Mouse (Mus musculus): ENCODE measurements around the gene Scfd2.

Scfd2 gene

GRCm38 (mm10) chr5:74311200-74311825 is 220.2 kb downstream of the Scfd2 start:
- DNase-seq (ENCODE audit: low read depth) = peak; percentile 93

GRCm38 (mm10) chr5:74310101-74310500 is 221.5 kb downstream of the Scfd2 start:
- no peak for DNase-seq (ENCODE audit: low read depth)

- DNase-seq (ENCODE audit: low read depth) = no peak
Measured at GRCm38 (mm10) chr5:74307242-74307641, 224.3 kb downstream of the Scfd2 start.

DNA sequence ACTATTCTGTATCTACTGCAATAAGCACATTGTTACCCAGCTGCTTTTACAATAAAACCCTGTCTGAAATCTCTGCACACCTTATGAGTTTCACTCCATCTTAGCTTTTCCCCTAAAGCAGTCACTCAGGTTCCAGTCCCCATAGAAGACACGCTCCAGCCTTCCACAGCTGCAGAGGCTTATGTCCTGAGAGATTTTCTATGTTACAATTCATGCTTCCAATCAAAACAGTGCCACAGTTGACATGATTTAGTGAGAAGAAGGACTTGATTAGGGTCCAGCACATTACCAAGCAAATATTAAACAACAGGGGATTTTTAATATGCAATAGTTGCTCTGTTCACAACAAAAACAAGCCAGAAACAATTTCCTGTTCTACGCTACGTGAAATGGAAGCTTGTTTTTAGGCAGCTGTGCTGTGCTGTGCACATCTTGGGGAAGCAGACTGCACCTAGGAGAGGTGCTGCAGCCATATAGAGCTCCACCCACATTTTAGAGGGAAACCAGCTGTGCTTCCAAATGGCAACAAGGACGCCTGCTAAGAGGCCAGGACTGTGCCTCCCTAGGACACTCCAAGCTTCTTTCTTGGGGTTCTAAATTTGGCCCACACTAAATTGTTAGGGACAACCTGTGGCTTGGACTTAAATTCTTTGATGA is 225.9 kb downstream of the Scfd2 start:
- DNase-seq (ENCODE audit: low read depth) = no peak

GRCm38 (mm10) chr5:74304767-74305166 is 226.8 kb downstream of the Scfd2 start:
- peak; percentile 52 for DNase-seq (ENCODE audit: low read depth)

DNA sequence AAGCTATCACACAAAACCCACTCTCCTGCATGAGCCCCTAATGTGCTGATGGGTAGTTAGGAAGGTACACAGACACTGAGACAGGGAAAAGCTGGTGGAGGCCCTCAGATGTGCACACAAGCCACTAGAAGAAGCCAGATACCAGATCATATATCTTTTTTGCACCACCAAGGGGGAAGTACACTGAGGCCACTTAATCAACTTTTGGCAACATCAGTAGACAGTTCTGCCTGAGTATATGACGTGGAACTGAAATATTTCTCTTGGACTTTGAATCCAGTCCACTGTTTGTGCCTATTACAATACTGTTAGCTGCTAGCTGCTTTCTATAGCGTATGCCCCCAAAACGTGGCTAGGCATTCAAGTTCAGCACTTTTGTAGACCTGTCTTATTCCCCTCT is 229.2 kb downstream of the Scfd2 start:
- peak; percentile 41 for DNase-seq (ENCODE audit: low read depth)

DNA sequence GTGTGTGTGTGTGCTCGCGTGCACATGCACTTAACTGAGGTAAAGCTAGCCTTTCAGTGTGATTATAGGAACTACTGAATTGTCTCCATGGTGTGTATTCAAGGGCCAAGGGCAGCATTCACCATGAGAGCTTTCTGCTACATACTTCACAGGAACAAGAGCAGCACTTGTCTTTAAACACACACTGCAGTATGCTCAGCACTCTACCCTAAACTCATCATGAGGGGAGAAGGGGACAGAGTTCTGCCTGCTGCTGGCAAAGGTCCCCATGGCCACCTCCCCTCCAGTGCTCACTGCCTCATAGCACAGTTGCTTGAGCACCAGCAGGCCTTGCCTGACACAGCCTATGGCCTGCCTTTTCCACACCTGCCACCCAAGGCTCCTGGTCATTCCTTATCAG is 230.1 kb downstream of the Scfd2 start:
- DNase-seq (ENCODE audit: low read depth) = no peak

- peak; percentile 84 for DNase-seq (ENCODE audit: low read depth)
Measured at GRCm38 (mm10) chr5:74300931-74301330, 230.6 kb downstream of the Scfd2 start.

DNA sequence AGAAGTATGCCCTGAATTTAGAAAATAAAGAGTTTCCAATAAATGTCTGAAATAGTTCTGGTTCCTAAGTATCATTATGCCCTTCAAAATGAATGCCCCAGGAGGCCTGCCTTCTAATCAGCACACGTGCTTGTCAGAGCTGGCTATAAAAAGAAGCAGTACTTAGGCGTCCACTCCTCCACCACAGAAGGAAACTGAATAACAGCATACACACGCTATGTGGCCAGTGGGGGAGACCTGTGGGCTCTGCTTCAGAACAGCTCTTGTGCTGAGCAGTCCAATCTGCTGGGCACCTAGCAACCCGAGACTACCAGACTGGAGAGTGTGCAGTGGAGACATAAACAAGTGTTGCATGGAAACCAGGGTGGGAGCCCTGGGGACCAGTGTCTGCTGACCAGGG is 231.4 kb downstream of the Scfd2 start:
- DNase-seq (ENCODE audit: low read depth) = peak; percentile 47

GRCm38 (mm10) chr5:74297113-74297512 is 234.4 kb downstream of the Scfd2 start:
- DNase-seq (ENCODE audit: low read depth) = no peak

DNA sequence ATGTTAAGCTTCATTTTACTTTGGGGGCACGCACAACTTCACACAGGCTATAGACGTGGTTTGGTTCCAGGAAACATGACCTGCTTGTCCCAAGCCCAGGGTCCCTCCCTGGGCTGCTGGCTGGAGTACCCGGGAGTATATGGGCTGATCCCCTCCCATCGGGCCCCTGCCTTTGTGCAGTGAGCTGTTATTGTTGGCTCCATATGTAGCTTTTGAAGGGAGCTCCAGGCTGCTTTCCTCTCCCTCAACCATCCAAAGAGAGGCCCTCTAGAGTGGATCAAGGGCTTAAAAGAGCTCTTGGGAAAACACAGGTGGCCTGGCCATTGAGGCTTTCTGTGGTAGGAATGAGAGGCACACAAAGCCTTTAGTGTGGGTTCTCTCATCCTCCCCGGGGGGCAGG is 235.5 kb downstream of the Scfd2 start:
- no peak for DNase-seq (ENCODE audit: low read depth)

DNA sequence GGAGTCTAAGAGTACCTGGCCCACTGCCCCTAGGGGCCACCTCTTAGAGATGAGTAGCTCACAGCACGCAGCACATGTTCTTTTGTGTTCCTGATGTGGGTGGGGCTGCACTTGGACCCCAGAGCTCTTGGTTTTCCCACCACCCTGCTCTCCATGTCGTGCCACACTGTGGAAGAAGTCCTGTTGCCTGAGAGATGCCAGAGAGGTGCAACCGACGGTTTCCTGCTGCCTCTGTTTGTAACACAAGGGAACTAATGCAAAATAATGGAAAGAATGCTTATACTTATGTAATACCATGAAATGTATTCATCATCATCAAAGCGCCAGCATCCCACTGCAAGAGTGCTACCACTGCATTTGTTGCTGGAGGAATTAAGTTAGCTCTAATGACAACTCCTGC is 238.0 kb downstream of the Scfd2 start:
- no peak for DNase-seq (ENCODE audit: low read depth)

DNA sequence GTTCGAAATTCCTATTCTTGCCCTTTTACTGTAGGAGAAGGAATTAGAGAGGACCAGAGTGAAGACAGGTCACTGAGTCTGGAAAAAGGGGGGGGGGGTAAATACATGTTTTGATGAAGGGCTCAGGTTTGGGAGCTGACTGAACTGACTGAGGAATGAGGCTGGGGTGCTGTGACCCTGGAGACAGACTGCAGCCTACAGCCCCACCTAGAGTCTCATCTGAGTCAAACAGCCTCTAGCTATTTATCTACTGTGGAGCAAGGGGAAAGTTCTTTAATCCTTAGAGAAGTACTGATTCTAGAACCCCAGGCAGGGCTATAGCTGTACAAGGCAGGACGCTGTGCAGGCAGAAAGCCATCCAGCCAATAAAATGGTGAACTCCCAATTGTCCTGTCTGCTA is 239.5 kb downstream of the Scfd2 start:
- DNase-seq (ENCODE audit: low read depth) = peak; percentile 53

GRCm38 (mm10) chr5:74291575-74291974 is 240.0 kb downstream of the Scfd2 start:
- no peak for DNase-seq (ENCODE audit: low read depth)

DNA sequence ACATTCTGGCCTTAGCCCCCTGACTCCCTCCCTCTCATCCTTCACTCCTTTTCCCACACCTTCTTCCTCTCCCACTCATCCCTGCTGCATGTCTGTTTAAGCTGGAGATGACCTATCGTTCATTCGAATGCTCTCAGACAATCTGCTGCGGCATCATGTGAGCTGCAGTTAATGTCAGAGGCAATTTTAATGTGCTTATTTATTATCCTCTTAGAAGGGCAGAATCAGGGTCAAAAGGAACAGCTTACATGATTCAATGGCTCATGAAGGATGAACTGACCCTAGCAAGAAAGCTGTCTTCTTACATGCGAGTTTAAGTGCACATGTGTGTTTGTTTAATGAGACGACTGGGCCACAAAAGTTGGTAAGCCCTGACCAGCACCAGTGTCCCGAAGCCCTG is 241.6 kb downstream of the Scfd2 start:
- no peak for DNase-seq (ENCODE audit: low read depth)

- no peak for DNase-seq (ENCODE audit: low read depth)
Measured at GRCm38 (mm10) chr5:74288206-74288605, 243.4 kb downstream of the Scfd2 start.

DNA sequence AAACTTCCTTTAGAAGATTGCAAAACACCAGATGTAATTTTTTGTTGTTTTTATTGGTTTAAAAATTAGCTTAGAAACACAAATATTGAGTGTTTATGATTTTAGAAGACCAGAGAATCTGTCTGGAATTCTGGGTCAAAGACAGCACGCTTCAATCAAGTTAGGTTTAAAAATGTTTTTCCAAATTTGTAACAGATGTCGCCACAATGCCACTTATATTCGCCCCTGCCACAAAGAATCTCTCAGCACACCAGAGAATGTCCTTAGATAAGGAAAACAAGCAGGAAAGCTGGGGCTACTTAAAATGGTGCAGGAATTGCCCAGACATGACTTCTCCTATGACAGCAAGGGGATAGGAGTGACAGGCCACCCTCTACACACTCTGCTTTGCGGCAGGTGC is 245.3 kb downstream of the Scfd2 start:
- no peak for DNase-seq (ENCODE audit: low read depth)

- peak; percentile 61 for DNase-seq (ENCODE audit: low read depth)
Measured at GRCm38 (mm10) chr5:74285764-74286163, 245.8 kb downstream of the Scfd2 start.

DNA sequence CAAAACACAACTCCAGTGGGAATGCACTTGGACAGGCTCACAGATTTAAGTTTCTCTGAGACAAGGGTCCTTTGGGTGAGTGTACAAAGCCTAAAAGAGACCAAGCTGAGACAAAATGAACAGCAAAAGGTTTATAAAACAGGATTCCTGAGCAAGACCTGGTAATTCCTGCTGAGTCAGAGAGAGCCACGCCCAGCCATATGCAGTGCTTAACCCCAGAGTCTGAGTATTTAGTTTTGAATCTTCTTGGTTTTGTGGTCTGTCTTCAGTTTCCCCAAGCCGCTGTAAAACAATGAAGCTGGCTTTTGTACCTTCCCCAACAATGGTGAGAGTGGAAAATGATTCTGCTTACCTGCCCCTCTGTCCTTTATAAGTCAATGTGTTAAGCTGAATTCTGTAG is 246.3 kb downstream of the Scfd2 start:
- peak; percentile 73 for DNase-seq (ENCODE audit: low read depth)

DNA sequence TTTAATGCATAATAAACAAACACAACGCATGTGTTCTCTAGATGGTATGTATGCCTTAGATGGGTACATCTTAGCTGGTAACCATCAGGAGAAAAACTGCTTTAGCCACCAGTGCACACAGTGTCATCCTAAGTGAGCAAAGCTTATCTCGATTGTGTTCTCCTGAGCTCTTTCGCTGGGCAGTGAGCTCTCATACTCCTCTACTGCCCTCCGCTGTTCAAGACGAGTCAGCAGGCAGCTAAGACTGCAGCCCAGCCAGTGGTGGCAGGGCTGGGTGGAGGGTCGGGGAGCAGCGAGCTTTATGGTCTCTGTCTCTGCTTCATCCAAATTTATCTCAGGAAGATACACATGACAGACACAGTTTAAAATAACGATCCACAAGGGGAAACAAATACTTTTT is 248.0 kb downstream of the Scfd2 start:
- peak; percentile 50 for DNase-seq (ENCODE audit: low read depth)

GRCm38 (mm10) chr5:74281480-74281879 is 250.1 kb downstream of the Scfd2 start:
- DNase-seq (ENCODE audit: low read depth) = peak; percentile 81

DNA sequence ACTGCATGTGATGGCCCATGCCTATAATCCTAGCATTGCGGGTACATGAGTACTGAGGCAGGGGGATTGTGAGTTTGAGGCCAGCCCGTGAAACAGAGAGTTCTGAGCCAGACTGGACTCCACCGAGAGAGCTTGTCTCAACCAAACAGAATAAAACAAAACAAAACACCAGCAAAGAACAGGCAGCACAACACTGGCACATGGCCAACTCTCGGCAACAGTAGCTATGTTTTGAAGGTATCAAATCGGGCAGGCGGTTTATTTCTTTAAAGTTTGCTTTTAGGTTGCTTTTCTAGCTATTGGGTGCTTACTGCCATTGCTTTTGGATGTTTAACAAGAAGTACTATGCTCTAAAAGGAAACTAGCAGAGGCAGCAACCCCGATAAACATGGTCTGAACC is 251.9 kb downstream of the Scfd2 start:
- no peak for DNase-seq (ENCODE audit: low read depth)

- DNase-seq (ENCODE audit: low read depth) = no peak
Measured at GRCm38 (mm10) chr5:74278428-74278827, 253.1 kb downstream of the Scfd2 start.

GRCm38 (mm10) chr5:74277712-74278111 is 253.8 kb downstream of the Scfd2 start:
- DNase-seq (ENCODE audit: low read depth) = peak; percentile 95
